Mouse (Mus musculus) olfactory bulb, adult 2 months (tissue): ENCODE data around the gene Pik3cg.

ENCODE experiments used
- CTCF ChIP-seq: fragments of 200-500 bp; IDR thresholded peaks from 2 replicates; pipeline ENCODE4 v1.5.1; 2012; ENCODE audit warnings: low read depth, mild to moderate bottlenecking, low read length, moderate library complexity; ENCODE audit not compliant: insufficient read depth
- POLR2A ChIP-seq: fragments of 200-500 bp; IDR thresholded peaks from 2 replicates; pipeline ENCODE4 v1.6.1; 2012; ENCODE audit warnings: mild to moderate bottlenecking, low read depth, low read length, moderate library complexity; ENCODE audit not compliant: insufficient read depth

GRCm38 (mm10) chr12:32137542-32137941, 70.9 kb downstream of the Pik3cg start:
- no peak for TF ChIP-seq CTCF
- no peak for TF ChIP-seq POLR2A
